Mouse (Mus musculus) urinary bladder, postnatal 25 days (tissue): ENCODE data around the gene Trappc6a.

Experiments used
- DNase-seq: peaks from one replicate; pipeline ENCODE4 v3.0.0; 2022; ENCODE audit warnings: low spot score

Trappc6a gene

DNA sequence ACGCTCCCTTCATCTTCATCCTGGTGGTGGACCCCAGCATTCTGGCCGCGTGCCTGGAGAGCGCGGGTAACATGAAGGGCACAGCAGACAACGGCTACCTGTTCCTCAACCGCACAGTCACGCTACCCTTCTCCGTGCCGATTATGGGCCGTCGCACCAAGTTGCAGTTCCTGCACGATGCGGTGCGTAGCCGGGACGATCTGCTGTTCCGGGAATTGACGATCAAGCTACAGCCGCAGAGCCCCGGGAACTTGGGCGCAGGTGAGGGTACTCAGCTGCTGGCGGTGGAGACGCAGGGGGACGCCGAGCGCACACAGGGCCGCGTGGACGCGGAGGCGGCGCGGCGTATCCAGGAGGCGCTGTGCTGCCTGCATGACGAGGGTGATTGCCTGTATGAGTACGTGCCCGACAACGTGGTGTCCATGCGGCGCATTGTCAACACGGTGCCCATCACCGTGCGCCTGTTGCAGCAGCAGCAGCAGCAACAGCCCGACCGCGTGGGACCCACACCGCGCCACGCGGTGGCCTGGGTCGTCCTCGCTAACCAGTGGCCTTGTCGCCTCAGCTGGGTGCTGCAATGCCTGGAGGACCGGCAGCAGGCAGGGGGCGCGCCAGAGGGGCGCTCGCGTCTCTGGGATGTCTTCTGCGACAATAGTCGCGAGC lies 15.7 kb downstream of the Trappc6a start:
- peak; percentile 42 for DNase-seq

DNA sequence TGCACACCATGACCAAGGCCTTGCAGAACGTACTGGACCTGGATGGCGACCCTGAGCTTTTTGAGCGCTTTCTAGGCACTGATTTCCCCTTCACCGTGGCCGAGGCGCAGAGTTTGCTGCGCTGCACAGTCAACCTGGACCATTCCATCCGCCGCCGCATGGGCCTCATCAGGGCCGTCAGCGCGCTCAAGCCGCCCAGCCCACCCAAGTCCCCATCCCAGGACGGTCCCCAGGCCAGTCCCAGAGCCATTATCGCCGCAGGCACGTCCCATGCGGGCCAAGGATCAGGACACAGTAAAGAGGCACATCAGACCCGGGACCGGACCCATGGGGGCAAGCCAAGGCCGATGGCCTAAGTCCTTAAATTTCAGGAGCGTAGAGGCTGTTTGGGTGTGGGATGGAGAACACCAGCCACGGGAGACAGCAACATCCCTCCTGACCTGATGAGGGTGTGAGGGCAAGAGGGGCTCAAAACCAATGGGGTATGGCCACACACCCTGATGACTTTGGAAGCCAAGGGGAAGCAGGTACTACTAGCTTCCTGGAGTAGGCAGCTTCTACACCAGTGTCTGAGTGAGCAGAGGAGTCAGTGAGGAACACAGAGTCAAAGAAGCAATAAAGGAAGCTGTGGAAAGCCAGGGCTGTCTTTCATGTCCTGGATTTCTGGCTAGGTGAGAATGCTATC lies 16.4 kb downstream of the Trappc6a start:
- DNase-seq: no peak

DNA sequence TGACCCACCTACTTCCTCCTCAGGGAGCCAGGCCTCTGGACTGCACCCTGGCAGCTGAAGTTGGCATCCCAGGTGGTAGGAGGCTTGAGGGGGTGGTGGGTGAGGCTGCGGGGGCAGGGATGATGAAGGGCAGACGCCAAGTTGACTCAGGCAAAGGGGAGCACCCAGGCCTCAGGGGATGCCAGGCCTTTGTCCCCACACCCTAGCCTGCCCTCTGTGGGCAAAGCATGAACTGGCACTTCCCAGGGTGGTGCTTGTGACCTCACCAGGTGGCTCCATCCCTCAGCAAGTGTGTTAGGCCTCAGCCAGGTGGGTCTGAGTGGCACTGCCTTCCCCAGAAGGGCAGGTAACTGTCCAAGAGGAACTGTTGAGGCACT lies 16.9 kb downstream of the Trappc6a start:
- no peak for DNase-seq

DNA sequence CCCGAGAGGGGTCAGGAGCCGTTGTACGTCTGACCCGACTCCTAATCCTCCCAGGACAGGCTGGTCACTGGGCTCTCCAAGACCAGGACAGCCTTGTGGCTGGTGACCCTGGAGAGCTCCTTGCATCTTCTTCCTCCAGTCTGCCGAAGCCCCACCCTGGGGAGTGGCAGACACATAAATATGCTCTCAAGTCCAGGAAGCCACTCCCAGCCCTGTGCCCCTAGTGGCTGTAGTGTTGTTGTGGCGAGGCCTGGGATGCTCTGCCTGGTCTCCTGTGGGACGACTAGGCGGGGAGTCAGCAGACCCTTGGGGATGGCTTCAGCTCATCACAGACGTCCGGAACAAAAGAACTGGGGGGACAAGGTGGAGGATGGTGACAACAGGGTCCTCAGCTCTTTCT lies 22.9 kb downstream of the Trappc6a start:
- DNase-seq: no peak

DNA sequence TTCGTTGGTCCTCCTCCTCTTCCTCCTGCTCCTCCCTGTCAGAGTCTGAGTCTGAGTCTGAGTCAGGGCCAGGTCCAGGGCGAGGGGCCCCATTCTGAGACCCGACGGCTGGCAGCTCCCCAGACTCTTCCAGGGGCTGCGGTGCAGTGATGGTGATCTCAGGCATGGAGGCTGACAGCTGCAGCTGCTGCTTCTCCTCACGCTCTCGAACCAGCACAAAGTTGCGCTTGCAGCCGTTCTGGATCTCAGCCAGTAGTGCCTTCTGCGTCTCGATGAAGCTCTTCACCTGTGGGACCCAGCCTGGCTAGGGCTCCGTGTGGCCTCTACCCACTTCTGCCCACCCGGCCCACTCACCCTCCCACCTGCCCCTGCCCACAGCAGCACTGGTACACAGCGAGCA lies 24.0 kb downstream of the Trappc6a start:
- no peak for DNase-seq

DNA sequence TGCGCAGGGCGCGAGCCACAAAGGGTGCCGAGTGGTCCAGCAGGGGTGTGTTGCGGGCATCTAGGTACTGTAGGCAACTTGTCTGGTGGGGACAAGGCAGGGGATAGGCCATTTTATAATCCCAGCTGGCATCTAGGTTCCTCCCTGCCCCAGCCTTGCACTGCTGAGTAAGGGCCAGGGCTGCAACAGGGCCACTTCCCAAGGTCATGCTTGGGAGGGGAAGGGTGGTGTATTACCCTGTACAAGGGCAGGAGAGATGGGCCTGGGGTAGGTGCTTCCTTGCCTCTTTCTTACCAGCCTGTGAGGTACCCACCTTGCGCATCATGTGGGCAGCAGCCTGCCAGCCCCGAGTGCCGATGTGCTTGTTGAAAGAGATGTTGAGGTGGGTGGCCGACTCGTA lies 26.5 kb downstream of the Trappc6a start:
- DNase-seq: no peak

DNA sequence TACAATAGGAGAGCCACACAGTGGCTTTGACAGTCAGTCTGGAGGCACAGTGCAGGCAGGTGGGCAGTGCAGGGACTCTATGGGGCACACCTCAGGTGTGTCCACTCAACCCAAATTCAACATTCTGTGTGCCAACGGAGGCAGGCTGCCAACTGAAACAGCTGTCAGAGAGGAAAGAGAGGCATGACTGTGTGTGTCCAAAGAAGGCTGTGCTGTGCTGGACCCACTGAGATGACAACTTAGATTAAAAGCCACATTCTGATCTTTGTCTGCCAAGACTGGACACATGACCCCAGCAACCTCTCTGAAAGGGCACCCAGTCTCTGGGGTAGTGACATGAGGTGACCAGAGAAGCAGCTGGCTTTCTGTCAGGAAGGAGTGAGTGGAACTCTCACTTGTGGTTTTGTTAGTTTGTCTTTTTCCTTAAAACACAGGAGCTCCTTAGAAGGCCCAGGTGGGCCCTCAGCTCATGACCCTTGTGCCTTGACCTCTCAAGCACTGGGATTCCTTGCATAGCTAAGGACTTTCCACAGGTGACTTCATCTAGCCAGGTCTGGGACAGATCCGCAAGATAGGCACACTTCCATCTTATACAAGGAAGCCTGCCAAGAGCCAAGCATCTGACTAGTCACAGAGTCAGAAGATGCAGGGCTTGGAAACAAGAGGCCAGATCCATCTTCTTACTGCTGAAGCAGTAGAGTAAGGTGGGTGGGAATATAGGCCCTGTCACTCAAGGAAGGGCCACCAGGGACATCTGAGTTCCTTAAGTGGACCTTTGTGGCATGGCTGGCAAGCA lies 32.8 kb downstream of the Trappc6a start:
- no peak for DNase-seq

DNA sequence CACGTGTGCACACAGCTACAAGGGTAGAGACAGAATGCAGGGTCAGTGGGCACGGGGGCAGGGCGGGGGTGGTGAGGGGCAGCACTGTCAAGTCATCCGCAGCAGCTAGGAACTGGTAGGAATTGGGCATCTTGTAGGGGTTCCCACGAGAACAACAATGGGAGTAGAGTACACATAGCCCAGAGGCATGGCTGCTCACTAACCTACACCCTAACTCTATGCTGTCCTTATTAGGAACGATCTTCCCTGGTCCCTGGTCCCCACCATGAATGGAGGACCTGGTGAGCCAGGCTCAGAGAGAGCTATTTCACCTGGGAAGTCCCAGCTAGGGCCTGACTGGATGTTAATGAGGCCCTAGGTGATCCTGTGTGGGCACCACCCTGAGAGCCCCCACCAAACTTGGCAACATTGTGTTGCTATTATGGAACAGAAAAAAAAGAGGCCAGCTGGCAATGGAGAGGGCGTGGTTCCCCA lies 33.5 kb downstream of the Trappc6a start:
- no peak for DNase-seq

DNA sequence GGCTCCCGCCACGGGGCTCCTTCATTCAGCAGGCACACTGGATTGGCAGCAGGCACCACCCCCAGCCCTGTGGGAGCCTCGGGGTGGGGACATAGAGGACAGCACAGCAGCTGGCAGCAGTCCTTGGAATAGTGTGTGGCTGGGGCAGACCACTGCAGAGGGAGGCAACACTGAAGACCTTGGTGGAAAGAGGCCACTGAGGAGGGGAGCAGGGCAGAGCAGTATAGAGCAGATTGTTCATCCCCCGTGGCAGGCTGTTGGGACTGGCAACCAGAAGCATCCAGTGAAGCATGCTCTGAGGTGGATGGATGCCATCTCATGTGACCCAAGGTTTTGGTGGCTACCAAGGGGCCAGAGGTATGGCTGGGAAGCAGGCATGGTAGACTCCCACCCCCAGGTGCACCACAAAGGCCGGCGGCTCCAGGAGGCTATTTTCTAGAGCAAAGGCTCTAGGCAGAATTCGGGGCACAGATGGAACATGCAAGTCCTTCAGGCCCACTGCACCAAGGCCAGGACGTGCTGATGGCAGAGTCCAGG lies 34.0 kb downstream of the Trappc6a start:
- DNase-seq: no peak

DNA sequence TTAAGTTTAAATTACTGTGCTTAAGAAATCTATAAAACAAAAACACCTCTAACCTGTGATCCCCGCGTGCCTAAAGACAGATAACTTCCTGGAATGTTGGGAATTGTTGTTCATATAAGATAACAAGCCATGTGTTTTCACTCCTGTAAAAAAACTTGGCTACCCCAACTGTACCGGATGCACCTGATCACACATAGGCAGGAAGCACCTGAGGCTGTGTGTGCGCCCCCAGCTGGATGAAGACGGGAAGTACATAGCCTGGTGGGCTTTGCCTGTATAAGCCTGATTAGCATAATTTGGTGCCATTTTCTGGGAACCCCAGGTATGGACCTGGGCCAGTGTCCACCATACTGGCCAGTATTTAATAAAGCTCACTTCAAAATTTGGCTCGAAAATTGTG lies 35.4 kb downstream of the Trappc6a start:
- DNase-seq: no peak

DNA sequence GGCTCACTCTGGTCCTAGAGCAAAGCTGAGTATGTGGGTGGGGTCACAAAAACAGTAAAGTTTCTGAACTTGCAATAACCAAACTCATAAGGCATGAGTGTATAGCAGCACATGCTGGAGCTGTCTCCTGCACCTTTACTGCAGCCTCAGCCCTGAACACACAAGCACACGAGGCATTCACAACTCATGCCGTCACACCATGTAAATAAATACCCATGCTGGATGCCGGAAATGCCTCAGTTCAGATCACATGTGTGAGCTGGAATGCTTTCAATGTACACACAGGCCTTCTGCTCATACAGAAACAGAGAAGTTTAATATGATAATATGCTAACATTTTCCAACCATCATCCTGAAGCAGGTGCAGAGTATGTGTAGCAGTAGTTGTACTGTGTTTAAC lies 37.8 kb downstream of the Trappc6a start:
- no peak for DNase-seq

DNA sequence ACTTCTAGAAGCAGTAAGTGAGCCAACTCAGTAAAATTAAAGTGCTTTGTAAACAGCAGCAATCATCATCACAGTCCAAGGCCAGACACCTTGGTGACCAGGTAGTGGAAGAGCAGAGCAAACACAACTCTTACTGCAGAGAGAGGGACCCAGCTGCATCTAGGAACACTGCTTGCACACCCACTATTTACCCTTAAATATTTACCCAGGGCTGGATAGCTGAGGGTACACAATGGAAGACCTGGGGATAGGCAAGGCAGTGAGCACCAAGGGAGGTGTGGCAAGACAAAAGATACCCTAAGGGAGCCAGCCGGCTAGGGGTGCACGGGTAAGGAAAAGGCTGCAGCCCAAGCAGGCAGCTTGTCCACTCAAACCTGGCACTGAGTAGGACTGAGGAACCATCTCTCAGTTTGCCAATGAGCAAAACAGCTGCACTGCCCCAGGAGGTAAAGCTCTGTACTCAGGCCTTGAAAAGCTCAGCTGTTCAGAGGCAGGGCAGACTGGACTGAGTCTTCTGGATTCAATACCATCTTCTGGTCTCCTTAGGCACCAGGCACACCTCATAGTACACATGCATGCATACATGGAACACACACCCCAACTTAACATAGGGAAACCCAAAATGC lies 39.3 kb downstream of the Trappc6a start:
- no peak for DNase-seq

DNA sequence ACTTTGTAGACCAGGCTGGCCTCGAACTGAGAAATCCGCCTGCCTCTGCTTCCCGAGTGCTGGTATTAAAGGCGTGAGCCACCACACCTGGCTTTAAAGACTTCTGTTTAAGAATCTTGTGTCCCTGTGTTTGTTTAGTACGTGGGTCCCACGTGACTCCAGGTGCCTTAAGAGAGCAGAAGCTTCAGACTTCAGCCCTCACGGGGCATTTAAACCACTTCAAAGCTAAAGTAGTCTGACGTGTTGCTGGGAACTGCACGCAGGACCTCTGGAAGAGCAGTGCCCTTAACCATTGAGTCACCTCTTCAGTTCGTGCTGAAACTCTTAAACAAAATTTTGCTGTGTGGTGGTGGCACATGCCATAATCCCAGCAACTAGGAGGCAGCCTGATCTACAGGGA lies 41.2 kb downstream of the Trappc6a start:
- DNase-seq: no peak

DNA sequence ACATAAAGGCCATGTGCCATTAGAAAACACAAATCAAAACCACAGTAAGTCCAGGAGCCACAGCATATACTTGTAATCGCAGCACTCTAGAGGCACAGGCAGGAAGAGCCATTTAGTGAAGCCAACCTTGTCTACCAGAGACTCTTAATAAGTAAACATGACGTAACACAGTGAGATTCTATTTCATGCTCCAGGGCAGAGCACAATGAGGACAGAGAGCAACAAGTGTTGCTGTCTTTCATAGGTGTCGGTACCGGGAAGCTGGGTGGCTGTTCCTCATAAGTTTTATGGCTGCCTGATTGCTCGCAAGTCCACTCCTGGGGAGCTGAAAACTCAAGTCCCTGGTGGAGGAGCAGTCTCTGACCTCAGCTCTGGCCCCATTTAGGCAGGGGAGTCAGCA lies 43.4 kb downstream of the Trappc6a start:
- DNase-seq: no peak

DNA sequence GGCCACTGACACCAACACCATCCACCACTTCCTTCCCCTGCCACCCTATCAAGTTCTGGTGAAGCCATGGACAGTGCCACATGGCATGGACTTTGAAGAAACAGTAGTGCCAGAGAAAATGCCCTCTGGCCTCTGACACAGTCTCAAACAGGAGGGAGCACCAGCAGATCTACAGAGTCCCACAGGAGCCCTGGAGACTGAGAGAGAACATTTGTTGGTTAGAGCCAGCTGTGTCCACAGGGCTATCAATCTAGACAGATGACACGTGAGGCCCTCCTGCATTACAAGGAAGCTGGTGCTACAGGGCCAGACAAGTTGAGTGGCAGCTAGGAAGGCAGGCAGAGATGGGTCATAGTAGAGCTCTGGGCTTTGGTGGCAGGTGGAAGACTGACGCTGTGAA lies 44.2 kb downstream of the Trappc6a start:
- no peak for DNase-seq

DNA sequence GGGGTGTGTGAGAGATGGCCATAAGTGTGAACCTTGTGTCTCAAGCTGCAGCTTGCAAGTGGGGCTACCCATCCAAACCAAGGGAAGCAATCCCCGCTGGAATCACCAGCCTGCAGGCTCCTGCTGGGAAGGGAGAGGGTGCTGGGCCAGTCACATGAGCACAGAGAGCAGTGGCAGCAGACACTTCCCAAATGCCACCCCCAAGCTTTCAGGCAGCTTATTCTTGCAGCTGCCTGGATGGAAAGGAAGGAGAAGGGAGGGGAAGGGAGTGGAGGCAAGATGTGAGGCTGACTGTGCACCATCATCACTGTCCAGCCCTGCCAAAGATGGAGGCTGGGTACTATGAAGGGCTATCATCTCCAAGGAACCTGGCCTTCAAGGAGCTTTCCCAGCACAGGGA lies 46.0 kb downstream of the Trappc6a start:
- DNase-seq: no peak

DNA sequence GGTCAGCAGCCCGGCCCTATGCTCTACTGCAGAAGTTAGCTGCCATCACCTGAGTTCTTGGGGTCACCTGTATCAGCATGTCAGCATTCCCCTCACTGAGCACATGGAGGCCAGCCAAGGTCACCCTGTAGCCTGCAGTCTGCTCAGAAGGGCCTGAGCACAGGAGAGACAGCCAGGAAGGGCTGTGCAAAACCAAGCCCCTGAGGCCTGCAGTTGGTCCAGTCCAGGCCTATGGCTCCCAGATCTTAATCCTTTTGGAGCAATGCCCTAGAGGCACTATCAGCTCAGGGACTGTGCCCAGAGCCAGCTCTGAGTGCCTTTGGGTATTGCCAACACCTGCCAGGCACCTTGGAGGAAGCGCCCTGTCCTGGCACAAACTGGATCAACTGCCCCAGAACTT lies 48.9 kb downstream of the Trappc6a start:
- no peak for DNase-seq

DNA sequence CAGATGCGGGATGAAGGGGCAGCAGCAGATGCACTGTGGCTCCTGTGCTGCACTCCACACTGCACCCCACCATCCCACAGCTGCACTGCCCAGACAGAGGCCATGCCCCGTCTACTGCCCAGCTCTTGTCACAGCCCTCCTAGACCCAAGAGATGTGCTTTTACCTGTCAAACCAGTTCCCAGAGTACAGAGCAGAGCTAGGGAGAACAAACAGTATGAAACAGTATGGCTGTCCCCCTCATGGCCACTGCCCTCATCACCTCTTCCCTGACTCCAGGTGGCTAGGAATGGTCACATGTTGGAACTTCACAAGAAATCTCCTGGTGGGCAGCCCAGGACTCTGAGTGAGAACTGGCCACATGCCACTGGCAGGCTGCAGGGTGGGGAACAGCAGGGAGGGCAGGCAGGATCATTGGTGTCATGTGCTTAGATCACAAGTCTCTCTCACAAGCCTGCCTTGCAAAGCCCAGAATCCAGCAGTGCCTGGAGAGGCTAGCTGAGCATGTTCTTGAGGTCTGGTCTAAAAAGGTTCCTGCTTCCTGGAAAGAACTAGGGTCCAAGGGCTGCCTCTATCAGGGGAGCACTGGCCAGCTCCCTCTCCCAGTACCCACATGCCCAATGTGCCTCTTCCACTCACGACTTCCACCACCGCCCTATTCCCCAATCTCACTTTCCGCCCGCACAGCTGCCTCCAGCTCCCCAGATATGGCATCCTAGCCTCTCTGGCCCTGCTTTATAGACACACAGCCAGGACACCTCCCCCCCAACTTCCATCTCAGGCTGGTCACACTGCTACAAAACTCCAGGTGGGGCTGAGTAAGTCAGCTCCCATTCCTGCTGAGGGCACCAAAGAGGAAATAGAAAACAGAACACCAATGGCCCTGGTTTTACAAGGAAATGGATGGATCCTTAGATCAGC lies 50.0 kb downstream of the Trappc6a start:
- no peak for DNase-seq

DNA sequence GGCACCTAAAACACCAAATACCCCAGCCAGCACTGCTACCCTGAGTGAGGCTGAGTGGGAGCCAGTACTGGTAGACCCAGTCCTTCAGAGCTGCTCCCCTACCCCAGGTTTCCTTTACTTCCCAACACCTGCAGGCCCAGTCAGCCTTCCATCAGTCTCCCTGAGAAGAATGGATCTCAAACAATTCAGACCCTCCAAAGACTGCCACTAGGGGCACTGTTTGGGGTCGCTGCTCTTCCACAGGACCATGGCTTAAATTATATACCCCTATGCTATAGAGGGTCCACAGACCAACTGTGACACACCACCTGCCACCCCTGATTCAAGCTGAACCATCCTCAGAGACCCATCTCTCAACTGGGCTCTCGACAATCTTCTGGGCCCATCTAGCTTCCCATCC lies 50.8 kb downstream of the Trappc6a start:
- DNase-seq: no peak

DNA sequence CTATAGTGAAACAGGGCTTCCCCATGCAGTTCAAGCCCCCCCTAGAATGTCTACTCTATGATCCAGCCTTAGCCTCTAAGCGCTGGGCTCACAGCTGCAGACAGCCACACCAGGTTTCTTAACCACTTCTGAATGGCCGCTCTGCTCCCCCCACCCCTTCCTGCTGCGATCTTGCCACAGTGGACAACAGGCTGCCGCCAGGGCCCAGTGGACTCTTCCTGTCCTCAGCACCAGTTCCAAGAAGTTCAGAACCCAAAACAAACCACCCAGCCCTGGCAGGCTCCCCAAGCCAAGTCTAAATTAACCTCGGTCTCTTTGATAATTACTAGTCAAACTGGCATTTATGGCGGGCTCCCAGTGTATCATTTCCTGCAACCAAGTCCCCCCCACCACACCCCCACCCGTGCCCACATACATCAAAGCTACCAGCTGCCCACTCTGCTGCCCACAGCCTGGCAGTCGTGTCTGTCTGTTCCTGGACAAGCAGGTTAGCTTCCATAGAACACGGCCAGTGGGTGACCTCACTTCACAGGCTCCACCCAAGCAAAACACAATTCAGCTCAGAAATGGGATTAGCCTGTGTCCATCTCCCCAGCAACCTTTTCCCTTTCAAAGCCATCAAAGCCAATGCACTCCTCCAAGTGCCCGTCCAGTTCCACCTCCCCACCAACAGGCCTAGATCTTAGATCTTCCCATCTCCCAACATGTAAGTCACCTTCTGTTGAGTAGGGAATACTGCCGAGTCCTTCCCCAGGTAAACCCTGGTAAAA lies 52.5 kb downstream of the Trappc6a start:
- DNase-seq: no peak

DNA sequence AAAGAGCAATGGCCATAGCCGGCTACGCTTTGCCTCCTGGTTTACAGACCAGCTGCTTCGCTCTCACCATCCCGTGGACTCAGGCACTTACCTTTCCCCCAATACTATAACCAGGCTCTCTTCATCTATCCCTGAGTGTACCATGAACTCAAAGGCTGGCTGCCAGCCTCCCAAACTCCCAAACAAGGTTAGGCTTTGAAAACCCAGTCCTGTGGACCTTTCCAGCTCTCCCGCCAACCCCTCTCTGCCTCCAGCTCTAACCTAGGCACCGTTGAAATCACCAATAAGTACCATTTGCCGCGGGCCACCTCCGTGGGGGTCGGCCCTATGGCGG lies 53.2 kb downstream of the Trappc6a start:
- no peak for DNase-seq
